Mouse (Mus musculus) forebrain, postnatal 0 days (tissue): ENCODE results near the gene Ctnnbl1. TPM values are rescaled to one million over a fixed set of nuclear protein-coding genes. Genes with fewer than 3 reads are reported as not detected.

Source experiments
- ATAC-seq: fragments of 200-750 bp; cut with Nextera tagmentation; 2 replicates; pipeline ENCODE4 v1.8.0; 2017; ENCODE audit warnings: mild to moderate bottlenecking, moderate library complexity
- DNase-seq: peaks from one replicate; pipeline ENCODE4 v3.0.0-alpha.2; 2015
- H3K27ac ChIP-seq: fragments of 300-500 bp; sonication (generic); 2 replicates; pipeline ENCODE4 v1.5.1; 2014; ENCODE audit warnings: low read depth, mild to moderate bottlenecking, antibody characterized with exemption, low read length, moderate library complexity, mixed read lengths
- H3K27me3 ChIP-seq: fragments of 300-500 bp; sonication (generic); 2 replicates; pipeline ENCODE4 v1.6.1; 2014; ENCODE audit warnings: mild to moderate bottlenecking, low read length, mixed read lengths; ENCODE audit not compliant: insufficient read depth
- H3K36me3 ChIP-seq: fragments of 300-500 bp; sonication (generic); 2 replicates; pipeline ENCODE4 v1.6.1; 2014; ENCODE audit warnings: mild to moderate bottlenecking, moderate library complexity; ENCODE audit not compliant: insufficient read depth
- H3K4me1 ChIP-seq: fragments of 300-500 bp; sonication (generic); 2 replicates; pipeline ENCODE4 v1.6.1; 2014; ENCODE audit warnings: antibody characterized with exemption; ENCODE audit not compliant: insufficient read depth
- H3K4me2 ChIP-seq: fragments of 300-500 bp; sonication (generic); 2 replicates; pipeline ENCODE4 v1.6.1; 2014; ENCODE audit warnings: low read depth, mild to moderate bottlenecking, moderate library complexity
- H3K4me3 ChIP-seq: fragments of 300-500 bp; sonication (generic); 2 replicates; pipeline ENCODE4 v1.5.1; 2014; ENCODE audit warnings: low read depth, low read length, mixed read lengths
- H3K9ac ChIP-seq: fragments of 300-500 bp; sonication (generic); 2 replicates; pipeline ENCODE4 v1.6.1; 2014; ENCODE audit warnings: mild to moderate bottlenecking
- H3K9me3 ChIP-seq: fragments of 300-500 bp; sonication (generic); 2 replicates; pipeline ENCODE4 v1.6.1; 2016; ENCODE audit warnings: low read length
- CTCF ChIP-seq: sonication (generic); IDR thresholded peaks from 2 replicates; pipeline ENCODE4 v1.5.1; 2016; ENCODE audit warnings: antibody characterized with exemption, control low read depth, low read depth
- WGBS: fragments of 180-500 bp; shearing (Covaris S2); extraction: QIAGEN DNeasy Blood & Tissue Kit; methylation state at CpG from one replicate; pipeline ENCODE4 v1.1.7; 2014; 5-methylcytosine and 5-hydroxymethylcytosine counted together
- polyA plus RNA-seq: library from polyadenylated mRNA; unstranded; fragments of >200 nt; fragmentation: Nextera tagmentation; extraction: Ambion mirVana; gene quantifications from 2 replicates; pipeline ENCODE4 v1.2.1, GENCODE M21; 2015
- total RNA-seq: library from RNA; depleted of rRNA; stranded (reverse); fragments of >200 nt; gene quantifications from 2 replicates; pipeline ENCODE4 v1.2.3, GENCODE M21; 2014

Ctnnbl1 gene
- total and polyA plus RNA-seq, 2 experiments from 2014 or later: 43.8 to 48.2 TPM

DNA sequence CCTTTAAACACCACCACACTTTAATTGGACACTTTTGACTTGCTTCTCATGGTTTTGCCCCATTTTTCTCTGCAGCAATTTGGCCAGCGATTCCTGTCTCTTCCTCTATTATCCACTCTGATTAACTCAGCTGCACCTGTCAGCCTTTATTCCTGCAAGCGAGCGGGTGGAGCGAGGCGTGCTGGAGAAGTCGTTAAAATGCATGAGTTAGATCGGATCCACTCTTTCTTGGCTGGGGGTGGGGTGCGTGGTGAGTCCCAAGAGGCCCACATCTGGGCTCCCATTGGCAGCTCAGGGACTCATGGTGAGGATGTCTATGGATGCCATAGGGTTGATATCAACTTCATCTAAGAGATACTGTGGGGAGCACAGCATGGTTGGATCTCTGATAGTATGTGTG is 34.0 kb upstream of the Ctnnbl1 start:
- Histone ChIP-seq H3K9ac (no peak overlapping the region), H3K9me3 (no peaks in the 10 kb centered on the region), H3K4me2 (peak overlapping the region; percentile 8; the same call in 1 of the 2 replicates), H3K27ac (0 out of 2 replicates have a peak overlapping the region, but pooled peaks have one; percentile 29), H3K4me3 (no peak overlapping the region), H3K36me3 (no peaks in the 10 kb centered on the region), H3K4me1 (peaks cover 9% of the 10 kb centered on the region), H3K27me3 (no peaks in the 10 kb centered on the region)
- 17% methylated on average over 8 of the region's 8 CpGs for WGBS
- TF ChIP-seq CTCF: no peak
- peak; percentile 53 for DNase-seq
- ATAC-seq: peak; percentile 71; the same call in 1 of the 2 replicates

DNA sequence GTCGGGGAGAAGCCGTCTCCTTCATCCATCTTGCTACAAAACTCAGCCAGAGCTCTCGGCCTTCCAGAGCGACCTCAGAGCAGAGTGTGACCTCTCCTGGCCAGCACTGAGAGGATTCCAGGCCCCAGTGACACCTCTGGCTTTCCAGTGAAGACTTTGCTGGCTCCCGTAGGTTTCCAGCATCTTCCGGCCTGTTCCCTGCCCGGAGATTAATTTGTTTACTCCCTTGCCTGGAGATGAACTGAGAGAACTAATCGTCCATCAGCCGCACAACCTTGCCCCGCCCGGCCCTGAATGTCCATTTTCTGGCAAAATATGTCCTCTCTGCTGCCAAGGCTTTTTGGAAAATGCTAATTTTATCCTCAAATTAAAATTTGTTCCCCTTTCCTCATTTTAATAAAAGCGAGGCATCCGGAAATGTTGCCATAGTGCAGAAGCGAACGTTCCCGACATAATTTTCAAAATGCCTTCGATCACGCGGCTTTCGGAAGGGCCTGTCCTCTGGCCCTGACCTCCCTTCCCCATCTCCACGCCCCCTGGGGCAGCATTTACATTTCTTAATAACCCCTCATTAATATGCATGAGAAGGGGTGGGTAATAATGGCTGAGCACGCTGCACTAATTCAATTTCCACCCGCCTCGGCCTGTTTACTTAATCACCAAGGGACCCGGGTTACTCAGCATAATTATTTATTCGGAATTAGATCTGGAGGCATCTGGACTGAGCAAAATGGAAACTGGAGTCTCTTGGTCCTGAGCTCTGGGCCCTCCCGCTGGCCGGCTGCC is 32.0 kb upstream of the Ctnnbl1 start:
- Histone ChIP-seq H3K4me3 (no peak overlapping the region), H3K36me3 (no peaks in the 10 kb centered on the region), H3K4me1 (peaks cover 9% of the 10 kb centered on the region), H3K9me3 (no peaks in the 10 kb centered on the region), H3K27ac (0 out of 2 replicates have a peak overlapping the region, but pooled peaks have one; percentile 4), H3K9ac (no peak overlapping the region), H3K4me2 (0 out of 2 replicates have a peak overlapping the region, but pooled peaks have one; percentile 14), H3K27me3 (no peaks in the 10 kb centered on the region)
- WGBS: 12% methylated on average over 28 of the region's 28 CpGs
- no peak for DNase-seq
- no peak for TF ChIP-seq CTCF
- ATAC-seq: peak; percentile 34; the same call in 1 of the 2 replicates

DNA sequence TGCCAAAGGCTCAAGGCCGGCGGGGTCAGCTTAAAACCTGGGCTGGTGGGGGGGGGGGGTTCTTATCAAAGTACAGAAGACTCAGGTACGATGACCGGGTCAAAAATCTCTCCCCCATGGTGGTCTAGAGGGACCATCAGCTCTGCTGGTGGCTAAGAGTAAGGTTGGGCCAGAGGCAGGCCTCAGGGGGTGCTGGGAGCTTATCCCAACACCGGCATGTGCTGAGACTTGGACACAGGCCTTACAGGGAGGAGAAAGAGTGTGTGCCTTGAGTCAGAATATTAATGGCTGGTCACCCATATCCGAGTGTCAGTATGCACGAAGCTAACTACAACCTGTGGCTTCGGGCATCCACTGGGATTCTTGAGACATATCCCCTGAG is 31.4 kb upstream of the Ctnnbl1 start:
- Histone ChIP-seq H3K27me3 (no peaks in the 10 kb centered on the region), H3K36me3 (no peaks in the 10 kb centered on the region), H3K4me3 (no peak overlapping the region), H3K9me3 (no peaks in the 10 kb centered on the region), H3K9ac (no peak overlapping the region), H3K4me1 (peaks cover 9% of the 10 kb centered on the region), H3K27ac (no peak overlapping the region), H3K4me2 (no peak overlapping the region)
- ATAC-seq (no peak), DNase-seq (no peak)
- WGBS: 38% methylated on average over 8 of the region's 8 CpGs
- no peak for TF ChIP-seq CTCF

DNA sequence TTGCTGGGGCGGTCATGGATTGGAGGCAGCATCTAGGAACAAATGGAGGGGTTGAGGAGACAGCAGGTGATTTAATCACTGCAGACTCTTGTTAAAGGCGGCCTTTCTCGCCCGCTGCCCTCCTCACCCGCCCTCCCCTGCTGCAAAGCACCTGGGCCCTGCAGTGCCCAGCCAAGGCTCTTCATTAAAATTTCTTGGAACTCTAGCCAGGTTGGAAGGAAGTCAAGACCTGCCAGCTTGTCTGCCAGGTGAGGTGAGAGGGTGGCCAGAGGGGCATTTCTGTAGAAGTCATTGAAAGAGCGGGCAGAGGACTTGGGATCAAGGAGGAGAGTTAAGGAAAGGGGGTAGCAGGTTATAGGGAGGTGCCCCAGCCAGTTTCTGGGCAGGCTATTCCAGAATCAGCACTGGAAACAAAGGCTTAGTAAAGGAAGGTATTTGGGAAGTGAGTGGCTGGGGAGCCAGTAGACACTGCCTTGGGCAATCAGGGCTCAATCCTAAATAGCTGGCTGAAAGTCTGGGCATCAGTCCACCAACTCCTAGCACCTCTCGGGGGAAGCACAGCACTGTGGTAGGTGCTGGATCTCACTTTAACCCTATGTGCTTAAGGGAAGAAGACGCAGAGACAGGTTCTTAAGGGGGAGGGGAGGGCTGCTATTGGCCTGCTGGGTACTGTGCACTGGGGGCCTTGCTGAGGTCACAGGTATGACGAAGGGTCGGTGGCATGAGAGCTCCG is 29.8 kb upstream of the Ctnnbl1 start:
- no peaks in the 10 kb centered on the region for H3K36me3 ChIP-seq
- DNase-seq: no peak
- H3K4me1 ChIP-seq: peaks cover 9% of the 10 kb centered on the region
- H3K4me2 ChIP-seq: no peak overlapping the region
- no peak overlapping the region for H3K4me3 ChIP-seq
- no peaks in the 10 kb centered on the region for H3K27me3 ChIP-seq
- no peak for TF ChIP-seq CTCF
- H3K9me3 ChIP-seq: no peaks in the 10 kb centered on the region
- H3K9ac ChIP-seq: no peak overlapping the region
- no peak overlapping the region for H3K27ac ChIP-seq
- 55% methylated on average over 11 of the region's 11 CpGs for WGBS
- ATAC-seq: no peak

DNA sequence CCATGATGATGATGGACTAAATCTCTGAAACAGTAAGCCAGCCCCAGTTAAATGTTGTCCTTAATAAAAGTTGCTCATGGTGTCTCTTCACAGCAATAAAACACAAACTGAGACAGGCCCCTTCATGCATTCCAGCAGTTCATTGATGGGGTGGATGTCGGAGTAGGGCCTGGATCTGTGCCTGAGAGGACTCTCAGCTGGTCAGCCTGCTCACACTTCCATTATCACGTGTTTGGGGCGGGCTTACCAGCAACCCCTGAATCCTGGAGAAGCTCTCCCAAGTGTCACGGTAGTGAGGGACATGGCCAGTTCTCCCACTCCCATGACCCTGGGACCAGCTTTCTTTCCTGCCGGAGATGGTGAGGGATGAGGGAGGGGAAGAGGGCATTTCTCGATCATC is 24.5 kb upstream of the Ctnnbl1 start:
- no peak for ATAC-seq
- no peak overlapping the region for H3K4me2 ChIP-seq
- 84% methylated on average over 6 of the region's 6 CpGs for WGBS

DNA sequence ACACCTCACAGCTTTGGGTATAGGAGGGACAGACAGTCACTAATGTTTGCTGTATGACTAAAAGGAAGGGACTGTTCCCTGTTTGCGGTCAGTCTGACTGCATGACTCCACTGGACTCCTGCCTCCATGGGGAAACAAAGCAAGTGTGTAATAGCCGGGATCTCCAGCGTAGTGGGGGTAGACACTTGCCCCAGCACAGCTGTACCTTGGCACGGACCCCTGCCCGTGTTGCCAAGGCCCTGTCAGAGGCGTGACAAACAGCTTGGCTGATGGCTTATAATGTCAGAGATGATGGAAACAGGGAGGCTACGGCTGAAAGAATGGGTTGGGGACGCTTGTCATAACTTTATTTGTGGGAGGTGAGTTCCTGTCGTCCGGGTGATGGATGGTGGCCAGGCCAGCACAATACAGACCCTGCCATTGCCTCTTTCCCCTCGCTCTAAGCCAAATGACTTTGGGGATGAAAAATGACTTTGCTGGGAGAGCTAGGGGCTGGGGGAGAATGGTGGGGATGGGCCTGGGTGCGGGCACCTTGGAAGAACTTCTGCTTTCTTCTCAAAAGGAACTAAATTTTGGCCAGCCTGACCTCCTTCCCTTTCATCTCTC is 21.5 kb upstream of the Ctnnbl1 start:
- Histone ChIP-seq H3K27me3 (no peaks in the 10 kb centered on the region; the same call in 1 of the 2 replicates), H3K4me2 (no peak overlapping the region), H3K36me3 (no peaks in the 10 kb centered on the region), H3K9ac (no peak overlapping the region), H3K4me3 (no peak overlapping the region), H3K27ac (no peak overlapping the region), H3K9me3 (no peaks in the 10 kb centered on the region), H3K4me1 (no peaks in the 10 kb centered on the region)
- no peak for DNase-seq
- no peak; the same call in 1 of the 2 replicates for ATAC-seq
- TF ChIP-seq CTCF: no peak
- WGBS: 32% methylated on average over 12 of the region's 12 CpGs

More for the DNA sequence above, 24.5 kb upstream of the Ctnnbl1 start:
- Histone ChIP-seq H3K27ac (no peak overlapping the region), H3K9me3 (no peaks in the 10 kb centered on the region), H3K36me3 (no peaks in the 10 kb centered on the region), H3K9ac (no peak overlapping the region), H3K4me3 (no peak overlapping the region), H3K4me1 (no peaks in the 10 kb centered on the region), H3K27me3 (no peaks in the 10 kb centered on the region)
- no peak for DNase-seq
- no peak for TF ChIP-seq CTCF
